Mouse (Mus musculus) neural tube, embryonic 12.5 days (tissue): ENCODE results near the gene Zbtb8a. TPM values are rescaled to one million over a fixed set of nuclear protein-coding genes. Genes with fewer than 3 reads are reported as not detected.
A peak's percentile ranks its signal among the peaks of the same experiment; 100 is the strongest.

Experiments used
- ATAC-seq: fragments of 200-750 bp; cut with Nextera tagmentation; 2 replicates; pipeline ENCODE4 v1.8.0; 2017; ENCODE audit warnings: low read depth, mild to moderate bottlenecking, moderate TSS enrichment, moderate library complexity; ENCODE audit not compliant: low FRiP score
- H3K27ac ChIP-seq: fragments of 300-500 bp; sonication (generic); 2 replicates; pipeline ENCODE4 v1.5.1; 2016
- H3K27me3 ChIP-seq: fragments of 300-500 bp; sonication (generic); replicated peaks from 2 replicates; pipeline ENCODE4 v1.6.1; 2016; ENCODE audit warnings: mild to moderate bottlenecking
- H3K36me3 ChIP-seq: fragments of 300-500 bp; sonication (generic); 2 replicates; pipeline ENCODE4 v1.6.1; 2016; ENCODE audit warnings: mild to moderate bottlenecking
- H3K4me1 ChIP-seq: fragments of 300-500 bp; sonication (generic); 2 replicates; pipeline ENCODE4 v1.6.1; 2016
- H3K4me2 ChIP-seq: fragments of 300-500 bp; sonication (generic); replicated peaks from 2 replicates; pipeline ENCODE4 v1.6.1; 2016; ENCODE audit warnings: mild to moderate bottlenecking
- H3K4me3 ChIP-seq: fragments of 300-500 bp; sonication (generic); 2 replicates; pipeline ENCODE4 v1.5.1; 2016
- H3K9ac ChIP-seq: fragments of 300-500 bp; sonication (generic); 2 replicates; pipeline ENCODE4 v1.6.1; 2016; ENCODE audit warnings: mild to moderate bottlenecking
- H3K9me3 ChIP-seq: fragments of 300-500 bp; sonication (generic); 2 replicates; pipeline ENCODE4 v1.6.1; 2016; ENCODE audit warnings: mild to moderate bottlenecking
- WGBS: fragments of 180-500 bp; shearing (Covaris S2); methylation state at CpG from one replicate; pipeline ENCODE4 v1.1.7; 2016; 5-methylcytosine and 5-hydroxymethylcytosine counted together
- polyA plus RNA-seq: library from polyadenylated mRNA; unstranded; fragments of >200 nt; fragmentation: Nextera tagmentation; extraction: Ambion mirVana; gene quantifications from 2 replicates; pipeline ENCODE4 v1.2.1, GENCODE M21; 2016

The Zbtb8a gene
- polyA plus RNA-seq, 1 experiment from 2014 or later: 12.5 TPM

DNA sequence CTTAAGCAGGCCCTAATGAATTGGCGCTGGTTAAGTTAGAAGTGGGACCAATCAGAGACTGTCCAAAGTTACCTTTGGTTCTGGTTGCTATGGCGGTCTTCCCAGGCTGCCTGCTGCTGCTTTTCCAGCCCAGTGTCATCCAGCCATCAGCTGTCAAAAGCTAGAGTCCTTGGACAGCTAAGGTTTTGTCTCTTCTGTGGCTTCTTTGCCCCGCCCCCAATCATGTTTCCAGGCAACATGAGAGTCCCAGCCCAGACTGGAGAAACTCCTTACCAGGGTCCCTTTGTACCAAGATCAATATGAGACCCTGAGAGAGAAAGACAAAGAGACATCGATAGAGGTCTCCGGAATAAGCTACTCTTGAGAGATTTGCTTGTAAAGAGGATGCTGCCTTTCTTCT lies 10.5 kb upstream of the Zbtb8a start:
- Histone ChIP-seq H3K27me3 (no peaks in the 10 kb centered on the region), H3K4me2 (no peak overlapping the region), H3K9me3 (no peaks in the 10 kb centered on the region), H3K4me3 (no peak overlapping the region), H3K4me1 (no peaks in the 10 kb centered on the region), H3K9ac (no peak overlapping the region), H3K36me3 (no peaks in the 10 kb centered on the region), H3K27ac (no peak overlapping the region)
- 80% methylated on average over 5 of the region's 5 CpGs for WGBS
- no peak for ATAC-seq

DNA sequence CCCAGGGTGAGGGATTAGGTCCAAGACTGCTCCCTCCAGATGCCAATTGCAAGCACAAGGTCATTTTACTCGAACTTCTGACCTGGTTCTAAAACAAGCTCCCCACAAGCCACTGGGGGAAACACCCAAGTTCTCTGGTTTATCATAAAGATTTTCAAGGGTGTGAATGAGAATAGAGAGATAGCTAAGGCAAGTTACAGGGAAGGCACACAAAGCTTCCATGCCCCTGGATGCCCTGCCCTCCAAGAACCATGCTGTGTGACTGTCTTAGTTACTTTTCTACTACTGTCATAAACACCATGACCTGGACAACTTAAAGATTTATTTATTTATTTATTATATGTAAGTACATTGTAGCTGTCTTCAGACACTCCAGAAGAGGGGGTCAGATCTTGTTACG lies 9.1 kb upstream of the Zbtb8a start:
- H3K4me1 ChIP-seq: no peaks in the 10 kb centered on the region
- no peaks in the 10 kb centered on the region for H3K27me3 ChIP-seq
- no peak overlapping the region for H3K27ac ChIP-seq
- no peak for ATAC-seq
- H3K4me2 ChIP-seq: no peak overlapping the region
- H3K9me3 ChIP-seq: no peaks in the 10 kb centered on the region; the same call in 1 of the 2 replicates
- 77% methylated on average over 2 of the region's 2 CpGs for WGBS
- no peak overlapping the region for H3K9ac ChIP-seq
- no peaks in the 10 kb centered on the region for H3K36me3 ChIP-seq
- no peak overlapping the region for H3K4me3 ChIP-seq

DNA sequence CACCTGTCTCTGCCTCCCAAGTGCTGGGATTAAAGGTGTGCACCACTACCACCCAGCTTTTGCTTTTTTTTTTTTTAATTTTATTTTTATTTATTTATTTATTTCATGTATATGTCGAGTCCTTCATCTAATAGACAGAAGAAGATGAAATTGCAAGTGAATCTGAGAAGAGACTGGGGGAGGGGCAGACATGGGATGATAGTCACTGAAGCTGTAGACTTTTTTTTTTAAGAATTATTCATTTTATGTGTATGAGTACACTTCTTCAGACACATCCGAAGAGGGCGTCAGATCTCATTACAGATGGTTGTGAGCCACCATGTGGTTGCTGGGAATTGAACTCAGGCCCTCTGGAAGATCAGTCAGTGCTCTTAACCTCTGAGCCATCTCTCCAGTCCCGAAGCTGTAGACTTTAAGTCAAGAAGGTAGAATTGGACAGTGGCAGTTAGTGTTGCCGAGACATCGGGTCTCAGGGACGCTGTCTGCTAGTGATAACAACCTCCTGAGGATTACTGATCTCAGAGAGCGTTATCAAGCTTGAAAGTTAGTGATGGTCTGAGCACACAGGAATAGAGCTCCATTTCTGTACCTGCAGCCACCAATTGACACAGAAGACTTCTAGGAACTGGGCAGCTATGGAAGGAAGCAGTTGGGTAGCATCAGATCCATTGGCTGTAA lies 8.5 kb upstream of the Zbtb8a start:
- no peaks in the 10 kb centered on the region; the same call in 1 of the 2 replicates for H3K9me3 ChIP-seq
- no peak overlapping the region for H3K27ac ChIP-seq
- no peak overlapping the region for H3K4me3 ChIP-seq
- 89% methylated on average over 8 of the region's 8 CpGs for WGBS
- H3K4me2 ChIP-seq: no peak overlapping the region
- ATAC-seq: no peak
- H3K4me1 ChIP-seq: no peaks in the 10 kb centered on the region
- no peaks in the 10 kb centered on the region for H3K36me3 ChIP-seq
- H3K27me3 ChIP-seq: no peaks in the 10 kb centered on the region
- H3K9ac ChIP-seq: no peak overlapping the region

DNA sequence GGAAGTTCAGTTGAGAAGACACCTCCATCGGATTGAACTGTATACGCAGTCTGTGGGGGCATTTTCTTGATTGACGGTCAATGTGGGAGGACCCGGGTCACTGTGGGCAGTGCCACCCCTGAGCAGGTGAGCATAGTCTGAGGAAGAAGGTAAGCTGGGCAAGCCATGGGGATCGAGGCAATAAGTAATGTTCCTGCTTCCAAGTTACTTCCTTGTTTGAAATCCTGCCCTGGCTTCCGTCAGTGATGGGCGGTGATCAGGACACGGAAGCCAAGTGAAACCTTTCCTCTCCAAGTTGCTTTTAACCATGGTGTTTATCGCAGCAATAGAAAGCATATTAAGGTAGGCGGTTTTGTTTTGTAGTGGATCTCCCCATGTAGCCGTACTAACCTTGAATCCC lies 7.8 kb upstream of the Zbtb8a start:
- 90% methylated on average over 11 of the region's 11 CpGs for WGBS
- Histone ChIP-seq H3K9ac (no peak overlapping the region), H3K4me1 (no peaks in the 10 kb centered on the region), H3K4me2 (no peak overlapping the region), H3K27ac (no peak overlapping the region), H3K27me3 (no peaks in the 10 kb centered on the region), H3K36me3 (no peaks in the 10 kb centered on the region), H3K4me3 (no peak overlapping the region), H3K9me3 (no peaks in the 10 kb centered on the region; the same call in 1 of the 2 replicates)
- ATAC-seq: no peak

DNA sequence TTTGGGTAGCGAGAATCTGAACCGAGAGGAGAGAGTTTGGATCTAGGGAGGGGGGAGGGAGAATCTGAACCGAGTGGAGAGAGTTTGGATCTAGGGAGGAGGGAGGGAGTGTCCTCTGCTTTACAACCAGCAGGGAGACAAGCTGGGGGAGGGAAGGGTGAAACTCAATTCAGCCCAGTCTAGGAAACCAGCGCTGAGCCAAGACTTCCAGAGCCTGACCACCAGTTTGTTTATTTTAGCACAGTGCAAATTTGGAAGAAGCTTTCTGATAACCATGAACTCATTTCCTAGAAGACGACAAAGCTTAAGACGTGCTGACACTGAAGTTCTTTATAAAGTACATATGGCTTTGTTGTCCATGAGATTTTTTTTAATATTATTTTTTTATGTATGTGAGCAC lies 6.5 kb upstream of the Zbtb8a start:
- 42% methylated on average over 6 of the region's 6 CpGs for WGBS
- ATAC-seq: no peak
- H3K4me1 ChIP-seq: no peaks in the 10 kb centered on the region
- no peaks in the 10 kb centered on the region; the same call in 1 of the 2 replicates for H3K9me3 ChIP-seq
- H3K4me3 ChIP-seq: no peak overlapping the region
- no peak overlapping the region for H3K9ac ChIP-seq
- H3K36me3 ChIP-seq: no peaks in the 10 kb centered on the region
- no peak overlapping the region for H3K27ac ChIP-seq
- H3K27me3 ChIP-seq: 0 out of 2 replicates have a peak, but pooled peaks cover 3% of the 10 kb centered on the region
- H3K4me2 ChIP-seq: no peak overlapping the region

DNA sequence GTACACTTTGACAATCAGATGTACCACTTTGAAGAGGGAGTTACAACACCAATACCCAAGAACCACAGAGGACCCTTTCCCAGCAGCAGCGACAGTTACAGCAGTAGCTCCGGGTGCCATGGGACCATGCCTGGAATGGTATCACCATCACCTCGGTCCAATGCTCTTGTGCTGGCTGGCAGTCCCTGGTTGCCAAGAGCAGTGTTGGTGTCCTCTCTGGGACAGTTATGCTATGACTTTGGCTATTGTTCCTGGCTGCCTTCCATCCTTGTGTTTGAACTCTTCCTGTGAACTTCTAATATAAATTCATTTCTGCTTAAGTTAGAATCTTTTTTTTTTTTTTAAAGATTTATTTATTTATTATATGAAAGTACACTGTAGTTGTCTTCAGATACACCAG lies 5.7 kb upstream of the Zbtb8a start:
- Histone ChIP-seq H3K4me1 (no peaks in the 10 kb centered on the region), H3K4me2 (no peak overlapping the region), H3K27ac (no peak overlapping the region), H3K4me3 (no peak overlapping the region), H3K9me3 (no peaks in the 10 kb centered on the region; the same call in 1 of the 2 replicates), H3K9ac (no peak overlapping the region), H3K27me3 (peaks cover 10% of the 10 kb centered on the region; the same call in 1 of the 2 replicates), H3K36me3 (no peaks in the 10 kb centered on the region)
- no peak for ATAC-seq
- 91% methylated on average over 3 of the region's 3 CpGs for WGBS

DNA sequence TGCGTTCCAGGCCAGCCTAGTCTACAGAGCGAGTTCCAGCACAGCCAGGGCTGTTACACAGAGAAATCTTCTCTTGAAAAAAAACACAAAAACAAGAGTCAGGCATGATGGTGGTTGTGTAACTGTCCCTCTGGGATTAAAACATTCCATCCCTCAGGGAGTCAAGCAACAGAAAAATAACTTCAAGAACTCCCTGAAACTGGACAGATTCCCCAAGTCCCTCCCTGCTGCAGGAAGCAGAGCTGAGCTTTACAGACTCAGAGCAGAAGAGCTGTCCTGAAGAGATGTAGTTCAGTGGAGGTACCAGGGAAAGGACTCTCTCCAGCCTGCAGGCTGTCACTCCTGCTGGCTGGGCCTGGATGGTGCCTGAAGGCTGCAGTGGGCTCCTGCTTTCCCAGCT lies 4.6 kb upstream of the Zbtb8a start:
- no peak for ATAC-seq
- 96% methylated on average over 2 of the region's 2 CpGs for WGBS

DNA sequence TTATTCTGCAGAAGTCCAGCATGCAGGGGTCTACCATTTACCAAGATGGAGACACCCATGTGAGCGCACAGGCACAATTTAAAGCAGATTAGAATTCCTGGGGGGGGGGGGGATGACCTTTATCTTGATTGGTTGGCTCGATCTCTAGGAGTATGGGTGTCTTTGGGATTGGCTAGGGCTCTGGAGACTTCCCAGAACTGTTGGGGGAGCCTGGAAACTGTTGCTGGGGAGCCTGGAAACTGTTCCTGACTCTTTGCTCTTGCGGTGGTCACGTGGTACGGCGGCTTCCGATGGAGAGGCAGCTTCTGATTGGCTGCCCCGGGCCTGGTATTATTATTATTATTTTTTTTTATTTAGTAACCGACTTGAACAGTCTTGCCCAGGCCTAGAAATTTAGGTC lies 4.1 kb upstream of the Zbtb8a start:
- no peak overlapping the region for H3K27ac ChIP-seq
- peaks cover 10% of the 10 kb centered on the region; the same call in 1 of the 2 replicates for H3K27me3 ChIP-seq
- no peak overlapping the region for H3K4me2 ChIP-seq
- H3K9me3 ChIP-seq: no peaks in the 10 kb centered on the region; the same call in 1 of the 2 replicates
- no peak overlapping the region for H3K4me3 ChIP-seq
- H3K9ac ChIP-seq: no peak overlapping the region
- WGBS: 88% methylated on average over 9 of the region's 9 CpGs
- H3K36me3 ChIP-seq: no peaks in the 10 kb centered on the region
- ATAC-seq: no peak
- H3K4me1 ChIP-seq: no peaks in the 10 kb centered on the region

More for the DNA sequence above, 4.6 kb upstream of the Zbtb8a start:
- Histone ChIP-seq H3K27me3 (peaks cover 10% of the 10 kb centered on the region; the same call in 1 of the 2 replicates), H3K9ac (no peak overlapping the region), H3K27ac (no peak overlapping the region), H3K36me3 (no peaks in the 10 kb centered on the region), H3K4me2 (no peak overlapping the region), H3K9me3 (no peaks in the 10 kb centered on the region; the same call in 1 of the 2 replicates), H3K4me1 (no peaks in the 10 kb centered on the region), H3K4me3 (no peak overlapping the region)

DNA sequence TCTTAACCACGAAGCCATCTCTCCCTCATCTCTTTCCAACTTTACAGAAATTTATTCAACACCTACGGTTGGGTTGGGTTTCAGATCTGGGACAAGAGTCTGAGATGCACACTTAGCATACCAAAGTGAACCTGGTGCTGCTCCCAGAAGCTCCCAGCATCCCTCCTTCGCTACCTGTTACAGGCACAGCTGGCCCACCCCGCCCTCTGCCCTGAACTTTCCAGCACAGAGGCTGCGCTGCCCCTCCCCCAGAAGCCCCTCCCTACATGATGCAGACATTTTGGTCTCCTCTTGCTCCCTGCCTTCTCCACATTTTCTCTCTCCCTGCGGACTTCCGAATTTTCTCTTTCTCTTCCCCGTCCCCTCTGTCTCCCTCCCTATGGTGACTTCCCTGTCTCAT lies 3.2 kb upstream of the Zbtb8a start:
- H3K9ac ChIP-seq: no peak overlapping the region
- no peak overlapping the region for H3K4me3 ChIP-seq
- H3K27me3 ChIP-seq: peaks cover 10% of the 10 kb centered on the region; the same call in 1 of the 2 replicates
- no peaks in the 10 kb centered on the region; the same call in 1 of the 2 replicates for H3K9me3 ChIP-seq
- WGBS: 76% methylated on average over 8 of the region's 8 CpGs
- no peak overlapping the region for H3K27ac ChIP-seq
- no peaks in the 10 kb centered on the region for H3K36me3 ChIP-seq
- 0 out of 2 replicates have a peak, but pooled peaks cover 2% of the 10 kb centered on the region for H3K4me1 ChIP-seq
- H3K4me2 ChIP-seq: no peak overlapping the region
- no peak for ATAC-seq

DNA sequence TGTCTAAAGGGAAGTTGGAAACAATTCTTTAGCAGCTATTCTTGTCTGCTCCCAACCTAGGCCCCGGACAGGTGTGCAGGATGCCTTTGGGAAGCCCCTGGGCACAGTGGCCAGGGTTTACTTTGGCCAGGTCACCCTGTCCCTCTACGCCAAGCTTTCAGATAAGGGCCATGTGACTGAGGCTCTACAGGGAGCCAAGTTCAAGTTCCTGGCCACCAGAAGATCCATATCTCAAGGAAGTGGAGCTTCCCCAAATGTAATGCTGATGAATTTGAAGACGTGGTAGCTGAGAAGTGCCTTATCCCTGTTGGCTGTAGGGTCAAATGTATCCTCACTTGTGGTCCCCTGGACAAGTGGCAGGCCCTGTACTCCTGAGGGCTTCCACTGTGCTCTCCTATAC lies 1.9 kb upstream of the Zbtb8a start:
- no peak overlapping the region for H3K4me2 ChIP-seq
- no peak for ATAC-seq

DNA sequence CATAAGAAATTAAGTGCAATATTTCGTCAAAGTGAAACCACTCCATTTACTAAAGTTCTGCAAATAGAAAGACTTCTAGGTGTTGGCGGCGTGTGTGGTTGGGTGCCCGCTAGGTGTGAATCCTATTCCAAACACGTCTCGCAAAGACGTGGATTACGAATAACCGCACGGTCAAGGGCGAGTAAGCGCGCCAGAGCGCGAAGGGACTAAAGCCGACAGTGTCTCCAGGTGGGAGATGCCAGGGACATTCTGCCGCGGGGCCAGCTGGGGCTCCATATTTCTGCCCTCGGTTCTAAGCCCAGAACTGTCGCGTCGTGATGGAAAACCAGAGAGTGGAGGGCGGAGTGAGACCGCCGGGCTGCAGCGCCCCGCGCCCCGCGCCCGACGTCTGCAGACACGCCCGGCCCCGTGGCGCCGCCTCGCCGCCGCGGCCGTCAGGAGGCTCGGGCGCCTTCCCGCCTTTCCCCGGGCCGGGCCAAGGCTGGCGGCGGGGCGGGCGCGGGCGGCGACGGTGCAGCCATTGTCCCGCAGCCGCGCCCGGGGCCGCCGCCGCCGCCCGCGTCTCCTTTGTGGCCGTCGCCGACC lies 863 bp downstream of the Zbtb8a start:
- no peaks in the 10 kb centered on the region; the same call in 1 of the 2 replicates for H3K9me3 ChIP-seq
- H3K4me2 ChIP-seq: peak overlapping the region; percentile 67
- WGBS: under 1% methylated on average over 65 of the region's 68 CpGs
- H3K27ac ChIP-seq: peak overlapping the region; percentile 71
- peak overlapping the region; percentile 87 for H3K9ac ChIP-seq
- 0 out of 2 replicates have a peak, but pooled peaks cover 2% of the 10 kb centered on the region for H3K4me1 ChIP-seq
- peak; percentile 50 for ATAC-seq
- H3K4me3 ChIP-seq: peak overlapping the region; percentile 90
- H3K36me3 ChIP-seq: no peaks in the 10 kb centered on the region
- H3K27me3 ChIP-seq: peaks cover 10% of the 10 kb centered on the region; the same call in 1 of the 2 replicates

More for the DNA sequence above, 1.9 kb upstream of the Zbtb8a start:
- Histone ChIP-seq H3K9ac (no peak overlapping the region), H3K9me3 (no peaks in the 10 kb centered on the region; the same call in 1 of the 2 replicates), H3K4me1 (0 out of 2 replicates have a peak, but pooled peaks cover 2% of the 10 kb centered on the region), H3K27ac (no peak overlapping the region), H3K36me3 (no peaks in the 10 kb centered on the region), H3K27me3 (peaks cover 10% of the 10 kb centered on the region; the same call in 1 of the 2 replicates), H3K4me3 (no peak overlapping the region)
- 82% methylated on average over 3 of the region's 3 CpGs for WGBS

DNA sequence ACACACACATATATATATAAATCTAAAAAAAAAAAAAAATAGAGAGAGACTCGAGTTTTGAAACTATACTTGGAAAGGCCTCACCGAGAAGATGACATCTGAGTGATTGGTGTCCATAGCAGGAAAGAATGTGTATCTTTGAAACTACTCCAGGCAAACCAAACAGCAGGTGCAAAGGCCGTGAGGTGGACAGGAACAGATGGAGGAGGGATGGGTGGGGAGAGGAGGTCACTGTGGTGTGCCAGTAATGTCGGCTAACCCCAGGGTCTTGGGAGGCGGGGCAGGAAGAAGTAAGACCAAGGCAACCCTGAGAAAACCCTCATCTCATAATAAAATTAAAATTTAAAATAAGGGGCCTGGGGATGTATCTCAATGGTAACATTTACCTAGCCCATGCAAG lies 2.1 kb downstream of the Zbtb8a start:
- 0 out of 2 replicates have a peak, but pooled peaks cover 2% of the 10 kb centered on the region for H3K4me1 ChIP-seq
- WGBS: 75% methylated on average over 5 of the region's 5 CpGs
- H3K4me3 ChIP-seq: no peak overlapping the region
- no peak for ATAC-seq
- H3K4me2 ChIP-seq: peak overlapping the region; percentile 67; the same call in 1 of the 2 replicates
- no peak overlapping the region for H3K9ac ChIP-seq
- no peaks in the 10 kb centered on the region for H3K9me3 ChIP-seq
- H3K36me3 ChIP-seq: no peaks in the 10 kb centered on the region
- H3K27ac ChIP-seq: no peak overlapping the region
- H3K27me3 ChIP-seq: peaks cover 10% of the 10 kb centered on the region; the same call in 1 of the 2 replicates
